Comparison of ENCODE assay signal across 13 mouse cellular contexts in the genomic region with DNA sequence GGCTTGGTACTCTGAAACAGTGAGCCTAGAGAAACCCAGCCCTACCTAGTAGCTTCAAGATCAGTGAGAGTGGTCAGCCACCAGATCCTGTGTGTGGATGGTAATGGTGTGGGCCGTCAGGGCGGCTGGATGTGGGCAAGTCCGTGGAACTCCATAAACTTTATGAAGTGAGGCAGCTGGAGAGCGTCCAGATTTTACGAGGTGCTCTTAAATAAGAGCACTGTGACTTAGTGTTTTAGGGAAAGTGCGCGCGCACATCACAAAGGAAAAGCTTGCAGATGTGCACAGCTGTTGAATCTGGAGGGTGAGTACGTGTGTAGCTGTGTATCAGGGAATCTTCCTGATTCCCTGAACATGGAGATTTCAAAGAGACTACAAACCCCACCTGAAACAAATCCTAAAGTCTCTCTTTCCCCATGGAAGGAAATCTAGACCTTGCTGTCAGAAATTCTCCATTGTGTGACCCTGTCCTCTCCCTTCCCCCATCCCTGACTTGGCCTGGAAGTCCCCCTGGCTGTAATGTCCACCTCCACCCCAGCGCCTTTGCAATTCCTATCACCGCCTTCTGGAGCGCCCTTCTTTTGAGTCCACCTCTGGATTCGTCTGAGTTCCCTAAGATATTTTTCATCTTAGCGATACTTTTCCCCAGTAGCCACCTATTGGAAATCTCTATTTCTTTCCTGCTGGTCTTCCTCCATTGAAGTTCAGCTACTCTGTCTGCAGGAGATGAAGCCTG.
DNase-seq lines count a peak whose midpoint lies in the region; ATAC-seq and TF ChIP-seq lines count a peak whose summit lies in the region.
"Had no signal": no experiment of that assay in that cellular context is flagged by ENCODE, and none has a peak within 500 bp of the region (broad histone marks: within the 10 kb centered on the region; RNA-seq: fewer than 3 reads in every experiment).

No protein-coding gene starts in this region.

- no peaks in the 10 kb centered on the region for H3K9me3 ChIP-seq in kidney, embryonic 16.5 days (ENCODE audit: low read length)
- H3K9me3 ChIP-seq in neural tube, embryonic 15.5 days (replicated peaks): no peaks in the 10 kb centered on the region
- H3K9me3 ChIP-seq in limb, embryonic 12.5 days: 0 out of 2 replicates have a peak, but pooled peaks cover 5% of the 10 kb centered on the region

- DNase-seq in kidney, adult 2 months: no peak
- no peak for DNase-seq in neural tube, embryonic 10.5 days (ENCODE audit: extremely low spot score, low spot score)
- DNase-seq in layer of hippocampus, adult 9-11 months: no peak
- DNase-seq in left cerebral cortex, adult 8-10 months (ENCODE audit: low spot score in 2 of 2): no peak
- DNase-seq: cerebellum, adult 9-10 months; heart, postnatal 36 days; thymus, postnatal 25 days had no signal

- H3K27me3 ChIP-seq in kidney, embryonic 16.5 days (ENCODE audit: insufficient read depth, low read length): no peaks in the 10 kb centered on the region
- no peaks in the 10 kb centered on the region for H3K27me3 ChIP-seq in kidney, adult 2 months (replicated peaks; ENCODE audit: control insufficient read depth, insufficient read depth, low read length)
- no peaks in the 10 kb centered on the region for H3K27me3 ChIP-seq in neural tube, embryonic 15.5 days (replicated peaks)
- peaks cover 18% of the 10 kb centered on the region for H3K27me3 ChIP-seq in limb, embryonic 12.5 days

- no peaks in the 10 kb centered on the region for H3K36me3 ChIP-seq in kidney, embryonic 16.5 days (ENCODE audit: insufficient read depth, low read length)
- no peaks in the 10 kb centered on the region for H3K36me3 ChIP-seq in kidney, adult 2 months (ENCODE audit: control insufficient read depth, insufficient read depth, low read length)
- no peaks in the 10 kb centered on the region for H3K36me3 ChIP-seq in neural tube, embryonic 15.5 days
- H3K36me3 ChIP-seq in limb, embryonic 12.5 days: no peaks in the 10 kb centered on the region

- H3K4me1 ChIP-seq in kidney, embryonic 16.5 days (ENCODE audit: insufficient read depth, low read length): peaks cover 23% of the 10 kb centered on the region
- H3K4me1 ChIP-seq in kidney, adult 2 months (ENCODE audit: control insufficient read depth, insufficient read depth, low read length): no peaks in the 10 kb centered on the region
- peaks cover 21% of the 10 kb centered on the region for H3K4me1 ChIP-seq in neural tube, embryonic 15.5 days
- peaks cover 52% of the 10 kb centered on the region for H3K4me1 ChIP-seq in limb, embryonic 12.5 days (replicated peaks)

- 32% methylated on average over 14 of the region's 14 CpGs for WGBS in kidney, embryonic 16.5 days
- WGBS in kidney, adult 2 months: 56% methylated on average over 14 of the region's 14 CpGs
- 57% methylated on average over 14 of the region's 14 CpGs for WGBS in neural tube, embryonic 15.5 days
- WGBS in limb, embryonic 12.5 days: 27% methylated on average over 14 of the region's 14 CpGs

- H3K27ac ChIP-seq in kidney, embryonic 16.5 days (ENCODE audit: low read length): peak overlapping the region; percentile 63
- H3K27ac ChIP-seq in kidney, adult 2 months (ENCODE audit: insufficient read depth, low read depth, low read length): no peak overlapping the region
- H3K27ac ChIP-seq in neural tube, embryonic 15.5 days (replicated peaks): 0 out of 2 replicates have a peak overlapping the region, but pooled peaks have one; percentile 15
- peak overlapping the region; percentile 69 for H3K27ac ChIP-seq in limb, embryonic 12.5 days
- H3K27ac ChIP-seq: left cerebral cortex, adult 2 months; liver, embryonic 14.5 days had no signal

- no peak overlapping the region for H3K4me2 ChIP-seq in kidney, embryonic 16.5 days (replicated peaks; ENCODE audit: low read depth, low read length)
- H3K4me2 ChIP-seq in neural tube, embryonic 15.5 days: no peak overlapping the region
- peak overlapping the region; percentile 19; the same call in 1 of the 2 replicates for H3K4me2 ChIP-seq in limb, embryonic 12.5 days

- peak; percentile 49; the same call in 1 of the 2 replicates for ATAC-seq in kidney, embryonic 16.5 days (ENCODE audit: low FRiP score, low TSS enrichment)
- no peak for ATAC-seq in neural tube, embryonic 15.5 days (ENCODE audit: low FRiP score)
- peak; percentile 81 for ATAC-seq in limb, embryonic 12.5 days (ENCODE audit: insufficient number of reproducible peaks, insufficient read depth, low FRiP score, low TSS enrichment, low read depth)
- ATAC-seq: CD4-positive, CD25-positive, alpha-beta regulatory T cell, adult 4 months had no signal

- no peak for TF ChIP-seq POLR2A in kidney, adult 2 months (IDR thresholded peaks at IDR 0.05; ENCODE audit: low read depth, low read length)

- no peak overlapping the region for H3K9ac ChIP-seq in kidney, embryonic 16.5 days (replicated peaks; ENCODE audit: low read length)
- no peak overlapping the region for H3K9ac ChIP-seq in neural tube, embryonic 15.5 days (replicated peaks)
- H3K9ac ChIP-seq in limb, embryonic 12.5 days (replicated peaks): no peak overlapping the region
- H3K9ac ChIP-seq: liver, embryonic 14.5 days had no signal

- no peak for TF ChIP-seq CTCF in kidney, adult 2 months (conservative IDR thresholded peaks at IDR 0.05; ENCODE audit: insufficient read depth, insufficient read length, low read depth, low read length)

- H3K4me3 ChIP-seq in kidney, embryonic 16.5 days (ENCODE audit: low read length): no peak overlapping the region
- no peak overlapping the region for H3K4me3 ChIP-seq in kidney, adult 2 months (ENCODE audit: insufficient read depth, low read depth, low read length)
- no peak overlapping the region for H3K4me3 ChIP-seq in neural tube, embryonic 15.5 days (replicated peaks)
- no peak overlapping the region for H3K4me3 ChIP-seq in limb, embryonic 12.5 days (replicated peaks)
- H3K4me3 ChIP-seq: left cerebral cortex, adult 2 months had no signal
